Mouse (Mus musculus): ENCODE results near the gene Trim40.

The Trim40 gene

GRCm38 (mm10) chr17:36836874-36837647 lies 52.9 kb downstream of the Trim40 start, which contains the start of gene Trim26:
Gene Trim26 (plus strand): TSS chr17:36837134.
- peak; percentile 96 for DNase-seq

GRCm38 (mm10) chr17:36836427-36836812 lies 53.5 kb downstream of the Trim40 start:
- DNase-seq: no peak

DNA sequence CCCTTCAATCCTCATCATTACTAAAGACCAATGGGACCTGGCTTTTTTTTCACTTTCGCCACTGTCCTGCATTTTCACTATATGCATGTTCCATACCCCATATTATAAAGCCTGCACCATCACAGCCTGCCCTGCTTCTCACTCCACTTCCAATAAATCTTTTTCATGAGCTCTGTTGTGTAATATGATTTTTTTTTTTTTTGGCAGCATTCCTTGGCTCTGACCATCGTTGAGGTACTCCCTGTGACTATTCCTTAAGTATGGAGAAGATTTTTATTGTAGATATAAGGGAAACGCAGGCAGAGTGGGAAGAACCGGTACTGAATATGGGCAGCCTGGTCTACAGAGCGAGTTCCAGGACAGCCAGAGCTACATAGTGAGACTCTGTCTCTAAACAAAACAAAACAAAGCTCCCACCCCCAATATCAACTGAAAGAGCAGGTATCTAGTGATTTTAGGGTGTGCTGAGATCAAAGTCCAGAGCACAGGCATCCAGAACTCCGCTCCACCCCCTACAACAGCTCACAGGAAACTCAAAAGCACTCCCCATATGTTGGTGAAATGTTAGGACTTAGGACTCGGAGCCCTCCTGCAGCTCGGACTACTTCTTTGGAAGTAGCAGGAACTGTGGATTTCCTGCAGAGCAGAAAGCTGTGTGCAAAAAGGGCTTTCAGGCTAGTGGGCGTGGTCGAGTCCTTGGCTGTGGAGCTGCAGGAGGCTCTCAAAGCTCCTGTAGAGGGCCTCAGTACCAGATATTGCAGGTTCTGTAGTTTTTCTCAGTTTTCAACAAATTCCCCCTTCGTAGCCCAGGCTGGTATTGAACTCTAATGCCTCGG lies 54.1 kb downstream of the Trim40 start:
- DNase-seq: peak; percentile 38

GRCm38 (mm10) chr17:36832694-36833093 lies 57.2 kb downstream of the Trim40 start:
- DNase-seq: no peak

All from cerebellum, adult 11 months (tissue).